Mouse (Mus musculus) heart, adult 9 months (tissue): ENCODE data around the gene Lgmn.

Experiments used
- DNase-seq, 2 experiments: peaks; one replicate each; pipeline ENCODE4 v3.0.0; 2022; ENCODE audit warnings: low spot score in 2 of 2

Lgmn gene

GRCm38 (mm10) chr12:102348447-102348846 lies 91.2 kb downstream of the Lgmn start:
- no peak for DNase-seq

DNA sequence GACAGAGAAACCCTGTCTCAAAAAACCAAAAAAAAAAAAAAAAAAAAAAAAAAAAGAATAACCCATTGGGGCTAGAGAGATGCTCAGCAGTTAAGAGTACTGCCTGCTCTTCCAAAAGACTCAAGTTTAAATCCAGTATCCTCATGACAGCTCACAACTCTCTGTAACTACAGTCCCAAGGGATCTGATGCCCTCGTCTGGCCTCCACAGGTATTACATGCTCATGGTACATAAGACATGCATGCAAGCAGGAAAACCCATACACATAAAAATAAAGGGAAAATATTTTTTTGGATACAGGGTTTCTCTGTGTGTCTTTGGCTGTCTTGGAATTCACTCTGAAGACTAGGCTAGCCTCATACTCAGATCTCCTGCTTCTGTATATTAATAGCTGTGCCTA lies 93.1 kb downstream of the Lgmn start:
- peak in 1 of 2 experiments; percentile 48 for DNase-seq

- no peak for DNase-seq
Measured at GRCm38 (mm10) chr12:102345031-102345815, 94.4 kb downstream of the Lgmn start.
